Mouse (Mus musculus) ES-Bruce4 (cell line): ENCODE results near the gene Bmpr2.

Experiments
- CTCF ChIP-seq: IDR thresholded peaks from one replicate; pipeline ENCODE4 v1.8.1; 2011; ENCODE audit warnings: low read depth, low read length
- POLR2A ChIP-seq: IDR thresholded peaks from one replicate; pipeline ENCODE4 v1.8.1; 2011; ENCODE audit warnings: low read length; ENCODE audit not compliant: insufficient read depth

DNA sequence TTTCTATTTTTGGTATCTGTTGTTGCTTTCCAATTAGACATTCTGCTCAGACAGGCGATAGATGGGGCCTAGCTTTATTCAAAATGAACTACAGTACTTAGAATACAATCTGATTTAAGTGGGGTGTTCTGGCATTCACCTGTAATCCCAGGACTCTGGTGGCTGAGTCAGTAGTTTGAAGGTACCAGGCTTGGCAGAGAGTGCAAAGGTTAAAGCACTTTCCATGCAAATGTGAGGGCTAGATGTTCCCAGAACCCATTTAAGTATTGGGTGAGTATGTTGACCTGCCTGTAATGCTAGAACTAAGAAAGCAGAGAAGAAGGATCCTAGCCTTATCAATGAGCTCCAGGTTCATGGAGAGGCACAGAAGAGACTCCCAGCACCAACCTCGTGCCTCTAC, 142.7 kb downstream of the Bmpr2 start:
- TF ChIP-seq CTCF (no peak), POLR2A (no peak)
